Mouse (Mus musculus): ENCODE measurements around the gene Slc38a8. TPM values are rescaled to one million over a fixed set of nuclear protein-coding genes. Genes with fewer than 3 reads are reported as not detected.

Slc38a8 gene
- total RNA-seq (2021) (not detected), polyA plus RNA-seq (2012; rRNA removed) (0.11 and 0.12 TPM in 2 replicates)
- long read RNA-seq: 0 reads

- no peak for DNase-seq
Observed at GRCm38 (mm10) chr8:119501598-119501997, at the start of gene Slc38a8. Gene Slc38a8 (minus strand): TSS chr8:119501698.

DNA sequence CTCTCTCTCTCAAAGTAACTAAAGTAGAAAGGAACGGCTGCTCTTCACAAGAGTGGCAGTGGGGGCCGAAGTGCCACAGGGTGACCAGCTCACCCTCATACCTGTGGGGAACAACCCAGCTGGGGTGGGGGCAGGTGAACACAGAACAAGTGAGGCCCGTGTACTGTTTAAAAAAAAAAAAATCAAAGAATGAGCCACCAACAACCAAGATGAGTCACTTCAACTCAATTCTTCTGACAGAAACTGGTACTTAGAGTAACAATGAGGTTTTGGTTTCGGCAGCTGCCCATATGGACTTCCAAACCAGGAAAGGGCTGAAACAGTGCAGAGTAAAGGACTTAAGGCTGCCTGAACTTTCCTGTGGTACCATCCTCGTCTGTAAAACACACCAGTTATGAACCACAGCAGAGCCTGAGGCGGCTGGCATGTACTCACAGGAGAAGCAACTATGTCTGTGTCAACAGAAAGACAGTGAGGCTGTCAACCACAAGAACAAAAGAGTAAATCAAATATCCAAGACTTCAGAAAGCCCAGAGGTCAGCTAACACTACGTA lies 47.1 kb upstream of the Slc38a8 start:
- DNase-seq: no peak

GRCm38 (mm10) chr8:119547019-119547691 lies 45.7 kb upstream of the Slc38a8 start:
- peak; percentile 26 for DNase-seq

GRCm38 (mm10) chr8:119545791-119546190 lies 44.3 kb upstream of the Slc38a8 start:
- no peak for DNase-seq

DNA sequence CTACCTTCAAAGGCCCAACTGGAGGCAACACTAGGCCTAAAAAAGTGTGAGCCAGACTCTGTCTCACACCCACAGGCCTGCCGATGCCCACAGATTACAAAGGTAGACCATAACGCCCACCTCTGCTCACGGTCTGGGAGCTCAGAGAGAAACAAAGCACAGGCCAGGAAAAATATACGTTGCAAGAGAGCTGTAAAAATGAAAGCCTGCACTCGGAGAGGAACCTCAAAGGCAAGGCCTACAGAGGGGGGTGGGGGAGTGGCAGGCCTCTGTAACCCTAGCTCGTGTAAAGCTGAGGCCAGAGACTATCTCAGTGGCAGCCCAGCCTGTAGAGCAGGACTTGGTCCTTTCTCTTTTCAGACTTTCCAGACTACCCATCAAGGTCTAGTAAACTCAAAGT lies 43.7 kb upstream of the Slc38a8 start:
- DNase-seq: no peak

DNA sequence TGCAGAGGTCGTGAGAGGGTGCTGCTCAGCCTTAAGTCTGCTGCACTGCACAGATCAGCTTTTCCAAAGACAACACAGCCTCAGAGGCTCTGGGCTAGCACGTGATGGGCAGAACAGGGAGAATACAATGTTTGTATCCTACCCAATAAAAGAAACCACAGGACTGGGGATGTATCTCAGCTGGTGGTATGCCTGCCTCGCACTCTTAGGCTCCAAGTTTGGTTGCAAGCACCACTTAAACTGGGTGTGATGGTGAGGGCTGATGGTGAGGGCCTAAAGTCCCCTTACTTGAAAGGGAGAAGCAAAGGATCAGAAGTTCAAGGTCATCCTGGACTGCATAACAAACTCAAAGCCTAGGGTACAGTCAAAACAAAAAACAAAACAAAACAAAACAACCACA lies 43.1 kb upstream of the Slc38a8 start:
- no peak for DNase-seq

GRCm38 (mm10) chr8:119531973-119532372 lies 30.5 kb upstream of the Slc38a8 start:
- DNase-seq: no peak

GRCm38 (mm10) chr8:119531397-119531796 lies 29.9 kb upstream of the Slc38a8 start:
- DNase-seq: no peak

- peak; percentile 36 for DNase-seq
Observed at GRCm38 (mm10) chr8:119530937-119531336, 29.4 kb upstream of the Slc38a8 start.

- DNase-seq: no peak
Observed at GRCm38 (mm10) chr8:119528762-119529161, 27.3 kb upstream of the Slc38a8 start.

DNA sequence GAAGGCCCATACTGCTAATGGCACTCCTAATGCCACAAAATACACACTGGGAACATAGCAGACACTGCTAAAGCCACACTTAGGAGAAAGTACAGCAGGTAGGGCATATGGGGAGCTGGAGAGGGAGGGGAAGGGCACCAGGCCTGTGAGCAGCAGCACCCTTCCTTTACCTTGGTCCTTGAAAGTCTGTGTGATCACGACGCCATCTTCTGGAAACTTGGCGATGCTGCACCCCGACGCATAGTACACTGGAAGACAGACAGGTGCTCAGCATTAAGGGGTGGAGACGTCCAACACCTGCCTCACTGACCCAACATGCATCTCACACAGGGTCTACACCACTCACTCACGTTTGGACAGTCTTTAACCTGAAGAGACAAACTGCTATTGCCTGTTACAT lies 18.6 kb upstream of the Slc38a8 start:
- no peak for DNase-seq

- no peak for DNase-seq
Observed at GRCm38 (mm10) chr8:119516674-119517073, 15.2 kb upstream of the Slc38a8 start.

- DNase-seq: no peak
Observed at GRCm38 (mm10) chr8:119515767-119516166, 14.3 kb upstream of the Slc38a8 start.

DNA sequence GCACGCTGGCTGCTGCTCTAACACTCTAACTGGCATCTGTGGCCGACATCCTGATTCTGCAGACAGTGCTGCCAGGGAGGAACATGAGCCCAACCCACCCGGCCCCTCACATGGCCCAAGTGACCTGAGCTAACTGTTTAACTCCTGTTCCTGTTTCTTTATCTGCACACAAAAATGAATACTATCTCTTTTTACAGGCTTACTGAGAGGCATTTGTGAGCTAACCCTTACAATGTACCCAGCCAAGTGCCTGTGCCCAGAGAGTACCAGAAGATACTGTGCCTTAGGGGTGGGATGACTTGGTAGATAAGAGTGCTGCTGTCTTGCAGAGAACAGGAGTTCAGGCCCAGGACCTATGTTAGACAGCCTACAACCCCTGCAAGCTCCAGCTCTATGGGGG lies 13.4 kb upstream of the Slc38a8 start:
- no peak for DNase-seq

DNA sequence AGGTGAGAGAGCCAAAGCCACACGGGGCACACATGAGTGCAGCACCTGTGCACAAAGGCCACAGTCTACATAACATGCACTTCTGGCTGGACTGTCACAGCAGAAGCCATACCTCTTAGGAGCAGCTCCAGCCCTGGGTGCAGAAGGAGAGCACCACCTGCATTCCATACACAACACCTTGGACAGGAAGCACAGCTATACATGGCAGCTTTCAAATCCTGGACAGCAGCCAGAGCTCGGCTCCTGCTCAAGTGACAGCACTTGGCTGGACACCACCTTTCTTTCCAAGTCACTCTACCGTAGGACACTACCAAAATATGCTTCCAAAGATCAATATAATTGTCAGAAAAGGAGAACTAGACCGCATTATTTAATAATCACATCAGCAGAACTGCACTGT lies 11.9 kb upstream of the Slc38a8 start:
- DNase-seq: no peak

- no peak for DNase-seq
Observed at GRCm38 (mm10) chr8:119511722-119512121, 10.2 kb upstream of the Slc38a8 start.

DNA sequence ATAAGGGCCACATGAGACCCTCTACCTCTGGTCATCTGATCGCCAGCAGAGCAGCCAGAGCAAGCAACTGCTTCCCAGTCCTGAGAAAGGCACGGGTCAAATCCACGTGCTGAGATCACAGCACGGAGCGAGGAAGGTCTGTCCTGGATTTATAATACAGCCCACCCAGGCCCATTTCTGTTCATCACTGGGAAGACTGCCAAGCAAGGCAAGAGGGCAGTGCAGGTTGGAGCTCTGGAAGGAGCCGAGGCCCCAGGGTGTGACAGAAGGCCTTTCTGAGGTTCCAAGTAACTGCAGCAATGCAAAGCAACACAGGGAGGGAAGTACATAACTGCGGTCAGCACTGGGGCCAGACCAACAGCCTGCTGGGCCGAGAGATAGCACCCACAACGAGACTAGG lies 9.0 kb upstream of the Slc38a8 start:
- no peak for DNase-seq

DNA sequence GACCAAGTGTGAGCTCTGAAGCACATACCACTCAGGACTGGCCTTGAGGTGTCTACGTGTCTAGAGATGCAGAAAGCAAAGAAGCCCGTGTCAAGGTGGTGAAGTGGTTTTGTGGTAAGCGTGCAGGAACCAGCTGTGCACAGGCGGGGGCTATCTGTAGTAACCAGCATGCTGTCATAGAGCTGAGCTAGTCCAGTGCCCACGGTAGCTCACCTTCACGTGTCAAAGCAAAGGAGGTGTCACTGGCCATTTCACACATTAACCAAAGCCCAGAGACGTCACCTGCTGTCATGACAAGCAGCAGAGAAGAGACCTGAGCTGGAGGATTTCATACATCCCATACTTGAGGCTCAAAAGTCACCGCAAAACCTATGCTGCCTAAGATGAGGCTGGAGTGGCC lies 4.6 kb upstream of the Slc38a8 start:
- no peak for DNase-seq

DNA sequence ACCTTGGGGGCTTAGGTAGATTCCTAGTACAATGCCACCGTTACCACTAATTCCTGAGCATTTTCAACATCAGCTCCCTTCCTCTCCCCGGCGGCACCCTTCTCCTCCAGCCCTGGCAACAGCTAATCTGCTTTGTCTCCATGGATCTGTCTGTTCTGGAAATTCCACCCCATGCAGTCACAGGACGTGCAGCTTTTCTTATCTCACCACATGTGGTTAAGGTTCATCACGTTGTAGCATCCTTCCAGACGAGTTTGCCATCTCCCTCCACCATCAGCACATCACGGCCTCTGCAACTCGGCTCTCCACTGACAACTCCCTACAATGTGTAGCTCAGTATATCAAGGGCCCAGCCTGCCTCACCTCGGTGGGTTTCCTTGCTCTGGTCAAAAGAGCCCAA lies 4.0 kb upstream of the Slc38a8 start:
- DNase-seq: no peak

DNA sequence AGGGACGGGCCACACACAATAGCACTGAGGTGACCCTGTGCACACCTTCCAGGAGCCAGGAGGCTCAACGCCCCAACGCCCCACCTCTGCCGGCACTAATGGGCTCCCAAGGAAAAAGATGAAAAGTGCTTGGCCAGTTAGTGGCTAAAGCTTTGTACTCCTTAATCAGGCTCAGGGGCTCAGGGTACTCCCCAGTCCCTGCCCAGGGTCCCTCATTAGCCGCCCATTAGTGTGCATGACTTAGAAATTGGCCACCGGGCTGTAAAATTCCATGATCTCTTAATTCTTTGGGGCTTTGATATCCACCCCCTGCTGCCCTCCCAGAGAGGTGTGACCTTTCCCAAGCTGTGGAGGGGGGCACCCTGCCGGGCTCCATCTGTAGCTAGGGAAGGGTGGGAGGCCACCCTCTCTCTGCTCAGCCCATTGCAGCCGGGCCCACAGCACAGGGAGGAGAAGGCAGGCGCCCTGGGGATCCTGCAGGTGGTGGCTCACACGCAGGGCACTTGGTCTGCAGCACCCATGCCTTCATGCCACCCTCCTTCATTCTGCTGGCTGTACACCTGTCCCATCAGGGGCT lies 1.8 kb upstream of the Slc38a8 start:
- no peak for DNase-seq

GRCm38 (mm10) chr8:119502111-119502510 lies 613 bp upstream of the Slc38a8 start:
- no peak for DNase-seq

DNA sequence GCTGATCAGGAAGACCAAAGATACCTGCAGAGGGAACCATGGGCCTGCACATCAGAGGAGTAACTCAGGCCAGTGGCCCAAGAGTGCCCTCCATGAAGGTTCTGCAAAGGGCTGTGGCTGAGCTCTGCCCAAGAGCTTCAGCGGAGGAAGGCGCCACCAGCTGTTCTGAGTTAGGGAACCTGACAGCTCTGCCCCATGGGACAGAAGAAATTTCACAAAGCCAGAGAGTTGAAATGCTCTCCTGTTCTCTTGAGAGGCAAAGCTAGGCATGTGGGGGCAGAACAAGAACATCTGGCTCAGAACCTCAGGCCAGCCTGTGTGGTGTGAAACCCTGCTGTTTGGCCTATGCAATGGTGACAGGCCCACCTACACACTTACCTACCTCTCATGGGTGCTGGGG lies 1.7 kb downstream of the Slc38a8 start:
- no peak for DNase-seq

GRCm38 (mm10) chr8:119496848-119497247 lies 4.7 kb downstream of the Slc38a8 start:
- DNase-seq: peak; percentile 61

GRCm38 (mm10) chr8:119487093-119487492 lies 14.4 kb downstream of the Slc38a8 start:
- DNase-seq: no peak
